ENCODE assay signal across 9 mouse cellular contexts in the genomic region with DNA sequence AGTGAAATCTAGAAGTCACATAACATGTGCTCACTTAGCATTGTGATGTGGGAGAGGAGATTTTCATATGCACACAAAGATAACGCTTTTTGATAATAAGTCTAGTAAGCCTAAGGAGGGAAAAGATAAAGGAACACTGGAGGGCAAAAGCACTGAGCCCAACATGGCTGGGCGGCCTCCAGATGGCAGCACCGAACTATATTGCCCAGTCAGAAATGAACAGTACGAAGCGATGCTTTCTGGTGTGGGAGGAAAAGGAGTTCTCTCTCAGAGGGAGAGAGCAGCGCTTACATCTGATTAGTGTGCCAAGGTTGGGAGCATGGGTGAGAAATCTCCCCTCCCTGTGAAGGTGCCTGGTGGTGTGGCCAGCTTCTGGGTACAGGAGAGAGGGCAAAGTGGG. TPM values are rescaled to one million over a fixed set of nuclear protein-coding genes. Genes with fewer than 3 reads are reported as not detected.
DNase-seq lines count a peak whose midpoint lies in the region; ATAC-seq and TF ChIP-seq lines count a peak whose summit lies in the region.
"Had no signal": no experiment of that assay in that cellular context is flagged by ENCODE, and none has a peak within 500 bp of the region (broad histone marks: within the 10 kb centered on the region; RNA-seq: fewer than 3 reads in every experiment).

No protein-coding gene starts in this region.

- no peak overlapping the region for H3K9ac ChIP-seq in liver, embryonic 12.5 days
- H3K9ac ChIP-seq in liver, adult 2 months (ENCODE audit: low read depth, low read length): no peak overlapping the region

- DNase-seq in liver (peak; percentile 41), MN1 (ENCODE audit: low spot score) (peak; percentile 43)
- DNase-seq in cerebellum, adult 2 months: peak; percentile 46 to 50
- DNase-seq in gastrocnemius, postnatal 25 days: peak; percentile 8
- DNase-seq in liver, adult 2 months (ENCODE audit: extremely low read depth, low read depth, low spot score): no peak
- peak; percentile 49 for DNase-seq in right cerebral cortex, postnatal 25 days
- no peak for DNase-seq in yolk sac, embryonic 10.5 days (ENCODE audit: low spot score)

- no peaks in the 10 kb centered on the region for H3K27me3 ChIP-seq in liver, embryonic 12.5 days (replicated peaks)
- no peaks in the 10 kb centered on the region for H3K27me3 ChIP-seq in cerebellum, adult 2 months (ENCODE audit: control insufficient read depth, insufficient read depth, low read length)
- H3K27me3 ChIP-seq in liver, adult 2 months (ENCODE audit: control insufficient read depth, insufficient read depth, low read length): no peaks in the 10 kb centered on the region

- no peaks in the 10 kb centered on the region for H3K9me3 ChIP-seq in liver, embryonic 12.5 days (replicated peaks)

- ATAC-seq in liver, embryonic 12.5 days: no peak

- no peak overlapping the region for H3K4me3 ChIP-seq in liver, embryonic 12.5 days
- H3K4me3 ChIP-seq in cerebellum, adult 2 months (replicated peaks; ENCODE audit: insufficient read depth, low read depth, low read length): no peak overlapping the region
- no peak overlapping the region for H3K4me3 ChIP-seq in liver, adult 2 months (ENCODE audit: insufficient read depth, low read depth, low read length)

- no peaks in the 10 kb centered on the region for H3K4me1 ChIP-seq in liver, embryonic 12.5 days
- peaks cover 10% of the 10 kb centered on the region for H3K4me1 ChIP-seq in cerebellum, adult 2 months (ENCODE audit: control insufficient read depth, insufficient read depth, low read length)
- H3K4me1 ChIP-seq in liver, adult 2 months (ENCODE audit: control insufficient read depth, insufficient read depth, low read length): no peaks in the 10 kb centered on the region

- 71% methylated on average over 6 of the region's 6 CpGs for WGBS in liver, embryonic 12.5 days (ENCODE audit: insufficient replicate concordance)
- 26% methylated on average over 6 of the region's 6 CpGs for WGBS in cerebellum, adult 2 months
- WGBS in liver, adult 2 months: 62% methylated on average over 6 of the region's 6 CpGs

- H3K36me3 ChIP-seq in liver, embryonic 12.5 days: peaks cover 95% of the 10 kb centered on the region
- H3K36me3 ChIP-seq in liver, adult 2 months (ENCODE audit: control insufficient read depth, insufficient read depth, low read length): peaks cover 71% of the 10 kb centered on the region

- TF ChIP-seq POLR2A in cerebellum, adult 2 months (IDR thresholded peaks at IDR 0.05; ENCODE audit: borderline replicate concordance, insufficient read depth, low read length): no peak
- no peak for TF ChIP-seq POLR2A in liver, adult 2 months (IDR thresholded peaks at IDR 0.05; ENCODE audit: extremely low read depth, insufficient read depth, low read length)

- H3K79me2 ChIP-seq in liver, adult 2 months (ENCODE audit: control insufficient read depth, insufficient read depth, low read length): no peaks in the 10 kb centered on the region

- H3K4me2 ChIP-seq in liver, embryonic 12.5 days: no peak overlapping the region

- TF ChIP-seq CTCF in cerebellum, adult 2 months (IDR thresholded peaks at IDR 0.05; ENCODE audit: borderline replicate concordance, insufficient read depth, low read depth, low read length): peak; percentile 69
- TF ChIP-seq CTCF in liver, adult 2 months (IDR thresholded peaks at IDR 0.05; ENCODE audit: low read depth, low read length): peak; percentile 76

- H3K27ac ChIP-seq in liver, embryonic 12.5 days: no peak overlapping the region
- no peak overlapping the region for H3K27ac ChIP-seq in cerebellum, adult 2 months (ENCODE audit: insufficient read depth, low read length)
- no peak overlapping the region for H3K27ac ChIP-seq in liver, adult 2 months (replicated peaks; ENCODE audit: insufficient read depth, low read depth, low read length)

RNA-seq across cellular contexts. Expression of gene Proser1, which starts 12.4 kb away (rescaled TPM):
- 7.7 and 8.8 TPM in 2 replicates for polyA plus RNA-seq in liver, embryonic 12.5 days (2016; fragmentation: Nextera tagmentation; extraction: Ambion mirVana)
- polyA plus RNA-seq in cerebellum, adult 2 months (2012; rRNA removed): 21.2 and 21.9 TPM in 2 replicates
- 1 to 10 TPM; 6.0 to 6.8 TPM for total RNA-seq in gastrocnemius, postnatal 25 days (2021)
- 2.4 and 2.6 TPM in 2 replicates for total RNA-seq in liver, adult 2 months (2014; rRNA removed)
- 7.6 and 8.6 TPM in 2 replicates for polyA plus RNA-seq in liver, adult 2 months (2012; rRNA removed)

RNA-seq across cellular contexts. Expression of gene Stoml3, which starts 12.6 kb away (rescaled TPM):
- not detected in 2 replicates for polyA plus RNA-seq in liver, embryonic 12.5 days (2016; fragmentation: Nextera tagmentation; extraction: Ambion mirVana)
- polyA plus RNA-seq in cerebellum, adult 2 months (2012; rRNA removed): 0.52 and 0.93 TPM in 2 replicates
- not detected for total RNA-seq in gastrocnemius, postnatal 25 days (2021)
- total RNA-seq in liver, adult 2 months (2014; rRNA removed): not detected in 2 replicates
- not detected in 2 replicates for polyA plus RNA-seq in liver, adult 2 months (2012; rRNA removed)
- polyA plus RNA-seq: stomach, embryonic 14.5 days had no signal

RNA-seq across cellular contexts. Expression of gene Nhlrc3, which starts 12.8 kb away (rescaled TPM):
- 5.9 TPM in 2 replicates for polyA plus RNA-seq in liver, embryonic 12.5 days (2016; fragmentation: Nextera tagmentation; extraction: Ambion mirVana)
- polyA plus RNA-seq in cerebellum, adult 2 months (2012; rRNA removed): 7.9 and 8.1 TPM in 2 replicates
- total RNA-seq in gastrocnemius, postnatal 25 days (2021): 1 to 10 TPM; 2.7 to 3.2 TPM
- total RNA-seq in liver, adult 2 months (2014; rRNA removed): 8.0 and 9.0 TPM in 2 replicates
- polyA plus RNA-seq in liver, adult 2 months (2012; rRNA removed): 5.9 and 6.6 TPM in 2 replicates

Comparison
In these comparisons a context has a peak if more than half of its experiments do, and no peak if none do; other contexts are left out.
1. DNase-seq: peak in liver (single experiment), MN1 (single experiment), cerebellum, adult 2 months (2 of 2), gastrocnemius, postnatal 25 days (single experiment) and right cerebral cortex, postnatal 25 days (single experiment); none in liver, adult 2 months (single experiment) and yolk sac, embryonic 10.5 days (single experiment).